Comparison of ENCODE assay signal across 10 mouse cellular contexts in genomic region chr5:13125757-13126156, GRCm38 (mm10). TPM values are rescaled to one million over a fixed set of nuclear protein-coding genes. Genes with fewer than 3 reads are reported as not detected.
DNase-seq lines count a peak whose midpoint lies in the region; ATAC-seq lines count a peak whose summit lies in the region.
"Had no signal": no experiment of that assay in that cellular context is flagged by ENCODE, and none has a peak within 500 bp of the region (broad histone marks: within the 10 kb centered on the region; RNA-seq: fewer than 3 reads in every experiment).

No protein-coding gene starts in this region.

- H3K36me3 ChIP-seq in embryonic facial prominence, embryonic 13.5 days = no peaks in the 10 kb centered on the region
- no peaks in the 10 kb centered on the region for H3K36me3 ChIP-seq in limb, embryonic 10.5 days
- H3K36me3 ChIP-seq in neural tube, embryonic 14.5 days (ENCODE audit: control insufficient read depth, insufficient read depth, low read length) = no peaks in the 10 kb centered on the region

- H3K9ac ChIP-seq in embryonic facial prominence, embryonic 13.5 days = peak overlapping the region; percentile 62
- H3K9ac ChIP-seq in neural tube, embryonic 14.5 days (replicated peaks; ENCODE audit: low read depth, low read length) = no peak overlapping the region

- DNase-seq in kidney, postnatal 10 days = peak; percentile 8
- DNase-seq in kidney, adult 18-20 months = no peak
- no peak for DNase-seq in limb, embryonic 10.5 days (ENCODE audit: low spot score)
- no peak for DNase-seq in left cerebral cortex, postnatal 4 days
- no peak for DNase-seq in cerebellum, postnatal 4 days (ENCODE audit: low spot score in 2 of 2)
- DNase-seq: heart, adult 11 months had no signal

- H3K4me1 ChIP-seq in embryonic facial prominence, embryonic 13.5 days = peaks cover 6% of the 10 kb centered on the region; the same call in 1 of the 2 replicates
- H3K4me1 ChIP-seq in limb, embryonic 10.5 days = peaks cover 36% of the 10 kb centered on the region
- H3K4me1 ChIP-seq in neural tube, embryonic 14.5 days (ENCODE audit: control insufficient read depth, insufficient read depth, low read length) = 0 out of 2 replicates have a peak, but pooled peaks cover 4% of the 10 kb centered on the region

- H3K9me3 ChIP-seq in embryonic facial prominence, embryonic 13.5 days = no peaks in the 10 kb centered on the region
- H3K9me3 ChIP-seq in limb, embryonic 10.5 days (replicated peaks) = no peaks in the 10 kb centered on the region
- H3K9me3 ChIP-seq in neural tube, embryonic 14.5 days (ENCODE audit: control insufficient read depth, low read length) = no peaks in the 10 kb centered on the region

- intact Hi-C loops in left cerebral cortex, postnatal 4 days (cut with DNase I) = no loop called here

- WGBS in embryonic facial prominence, embryonic 13.5 days = 7% methylated on average over 9 of the region's 9 CpGs
- 19% methylated on average over 9 of the region's 9 CpGs for WGBS in limb, embryonic 10.5 days
- 61% methylated on average over 9 of the region's 9 CpGs for WGBS in neural tube, embryonic 14.5 days

- peak overlapping the region; percentile 60 for H3K4me2 ChIP-seq in embryonic facial prominence, embryonic 13.5 days
- H3K4me2 ChIP-seq in neural tube, embryonic 14.5 days (ENCODE audit: low read depth, low read length) = peak overlapping the region; percentile 35

- ATAC-seq in embryonic facial prominence, embryonic 13.5 days (ENCODE audit: insufficient number of reproducible peaks, insufficient read depth, low FRiP score, low TSS enrichment, low read depth) = no peak
- peak; percentile 45 for ATAC-seq in neural tube, embryonic 14.5 days (ENCODE audit: low read depth)
- ATAC-seq: intestine, postnatal 0 days had no signal

- no peaks in the 10 kb centered on the region for H3K27me3 ChIP-seq in embryonic facial prominence, embryonic 13.5 days
- no peaks in the 10 kb centered on the region for H3K27me3 ChIP-seq in limb, embryonic 10.5 days (ENCODE audit: low read depth, poor library complexity, severe bottlenecking)
- H3K27me3 ChIP-seq in neural tube, embryonic 14.5 days (ENCODE audit: control insufficient read depth, insufficient read depth, low read length) = no peaks in the 10 kb centered on the region

- peak overlapping the region; percentile 89 for H3K27ac ChIP-seq in embryonic facial prominence, embryonic 13.5 days
- H3K27ac ChIP-seq in limb, embryonic 10.5 days = peak overlapping the region; percentile 88
- H3K27ac ChIP-seq in neural tube, embryonic 14.5 days (ENCODE audit: low read depth, low read length) = no peak overlapping the region

- peak overlapping the region; percentile 44 for H3K4me3 ChIP-seq in embryonic facial prominence, embryonic 13.5 days
- peak overlapping the region; percentile 48 for H3K4me3 ChIP-seq in limb, embryonic 10.5 days
- H3K4me3 ChIP-seq in neural tube, embryonic 14.5 days (ENCODE audit: low read depth, low read length) = peak overlapping the region; percentile 13; the same call in 1 of the 2 replicates

RNA-seq across cellular contexts. Expression of gene Sema3a, which starts 0.5 kb away (rescaled TPM):
- 61.9 and 62.4 TPM in 2 replicates for polyA plus RNA-seq in embryonic facial prominence, embryonic 13.5 days (2015; fragmentation: Nextera tagmentation; extraction: Ambion mirVana)
- 48.0 and 52.1 TPM in 2 replicates for polyA plus RNA-seq in limb, embryonic 10.5 days (2016; fragmentation: Nextera tagmentation; extraction: Ambion mirVana)
- 32.0 and 34.6 TPM in 2 replicates for polyA plus RNA-seq in neural tube, embryonic 14.5 days (2014; fragmentation: Nextera tagmentation; extraction: Ambion mirVana)
- total RNA-seq in left cerebral cortex, postnatal 4 days (2021) = 10 to 100 TPM; 39.1 to 39.6 TPM
- total RNA-seq: MEL had no signal
